Mouse (Mus musculus): Measurements from ENCODE around the gene Gmeb2.

Gene Gmeb2

GRCm38 (mm10) chr2:181231171-181231570, 56.7 kb downstream of the Gmeb2 start:
- no peak for DNase-seq (ENCODE audit: inconsistent age in 2 of 2, low spot score in 1 of 2)

DNA sequence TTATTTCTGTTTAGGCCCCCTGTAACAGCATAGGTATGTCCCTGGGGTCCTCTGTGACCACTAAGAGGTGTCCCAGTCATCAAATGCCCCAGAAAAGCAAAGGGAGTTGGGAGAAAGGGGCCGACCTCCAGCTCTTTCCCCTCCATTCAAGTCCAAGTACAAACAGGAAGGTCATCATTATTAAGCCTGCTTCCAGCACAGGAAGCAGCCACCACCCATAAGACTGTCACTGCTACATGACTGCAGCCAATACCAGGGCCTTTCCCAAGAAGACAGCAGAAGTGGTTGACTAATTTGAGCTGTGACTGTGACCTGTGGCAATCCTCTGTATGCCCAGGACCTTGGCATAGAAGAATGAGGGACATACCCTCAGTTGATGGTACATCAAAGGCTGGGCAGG, 59.5 kb downstream of the Gmeb2 start:
- no peak for DNase-seq (ENCODE audit: inconsistent age in 2 of 2, low spot score in 1 of 2)

- DNase-seq (ENCODE audit: inconsistent age in 2 of 2, low spot score in 1 of 2): no peak
Observed at GRCm38 (mm10) chr2:181227122-181227521, 60.7 kb downstream of the Gmeb2 start.

GRCm38 (mm10) chr2:181224994-181225393, 62.8 kb downstream of the Gmeb2 start:
- DNase-seq (ENCODE audit: inconsistent age in 2 of 2, low spot score in 1 of 2): no peak

GRCm38 (mm10) chr2:181220361-181220760, 67.5 kb downstream of the Gmeb2 start:
- peak; percentile 32 to 62 for DNase-seq (ENCODE audit: inconsistent age in 2 of 2, low spot score in 1 of 2)

- peak; percentile 85 to 93 for DNase-seq (ENCODE audit: inconsistent age in 2 of 2, low spot score in 1 of 2)
Observed at GRCm38 (mm10) chr2:181219538-181220216, 68.2 kb downstream of the Gmeb2 start, which contains the start of gene Fndc11. Gene Fndc11 (plus strand): TSS chr2:181220013.

DNA sequence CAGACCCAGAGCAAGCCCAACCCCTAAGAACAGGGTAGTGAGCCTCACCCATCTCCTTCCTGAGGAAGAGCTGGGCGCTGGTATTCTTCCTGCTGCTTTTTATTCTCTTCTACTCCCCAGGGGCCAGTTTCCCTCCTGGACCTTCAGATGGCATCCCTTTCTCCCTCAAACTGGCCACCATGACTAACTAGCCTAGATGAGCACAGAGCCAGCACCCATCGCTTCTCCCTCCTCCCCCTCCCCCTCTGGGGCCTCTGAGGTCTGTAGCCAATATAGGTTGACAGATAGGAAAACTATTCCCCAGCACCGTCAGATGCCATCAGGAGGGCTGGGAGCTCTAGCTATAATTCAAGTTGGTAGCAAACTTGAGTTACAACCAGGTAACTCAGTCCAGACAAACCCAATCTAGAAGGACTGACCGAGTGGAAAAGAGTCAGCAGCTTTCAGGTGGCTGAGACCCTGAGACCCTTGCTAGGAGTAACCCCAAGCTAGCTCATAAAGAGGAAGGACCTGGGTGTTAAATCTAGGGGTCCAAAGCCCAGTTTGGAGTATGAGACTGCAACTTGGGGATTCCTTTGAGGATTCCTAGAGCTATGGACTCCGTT, 68.9 kb downstream of the Gmeb2 start:
- peak in 1 of 2 experiments; percentile 50 for DNase-seq (ENCODE audit: inconsistent age in 2 of 2, low spot score in 1 of 2)

GRCm38 (mm10) chr2:181216037-181216436, 71.8 kb downstream of the Gmeb2 start:
- no peak for DNase-seq (ENCODE audit: inconsistent age in 2 of 2, low spot score in 1 of 2)

- DNase-seq (ENCODE audit: inconsistent age in 2 of 2, low spot score in 1 of 2): peak; percentile 48 to 75
Observed at GRCm38 (mm10) chr2:181213021-181213445, 74.8 kb downstream of the Gmeb2 start, which contains the start of gene Srms. Gene Srms (minus strand): TSS chr2:181213185.

DNA sequence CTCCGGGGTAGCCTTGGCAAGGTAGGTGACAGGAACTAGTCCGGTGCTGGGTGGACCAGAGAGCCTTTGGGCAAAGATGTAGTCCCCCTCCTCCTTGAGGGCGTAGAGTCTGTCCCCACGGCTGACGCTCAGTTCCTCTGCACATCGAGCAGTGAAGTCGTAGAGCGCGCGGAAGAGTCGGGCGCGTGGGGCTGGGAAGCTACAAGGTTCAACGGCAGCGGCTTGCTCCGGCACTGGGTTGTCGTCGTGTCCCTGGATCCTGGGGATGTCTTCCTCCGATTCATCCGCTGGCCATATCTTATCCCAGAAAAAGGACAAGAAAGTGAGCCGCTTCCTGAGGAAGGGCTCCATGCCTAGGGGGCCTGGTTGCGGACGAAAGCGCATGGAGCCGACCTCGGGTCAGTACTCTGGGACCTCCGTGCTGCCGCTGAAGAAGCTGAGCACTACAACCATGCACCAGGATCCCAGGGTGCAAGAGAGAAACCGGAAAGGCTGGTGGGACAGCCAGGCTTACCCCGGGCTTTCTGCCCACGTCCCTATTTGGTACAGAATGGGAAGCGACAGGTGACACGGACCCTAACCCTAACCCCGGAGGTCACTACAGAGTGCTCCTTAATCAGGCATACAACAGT, 75.3 kb downstream of the Gmeb2 start:
- DNase-seq (ENCODE audit: inconsistent age in 2 of 2, low spot score in 1 of 2): peak in 1 of 2 experiments; percentile 60

DNA sequence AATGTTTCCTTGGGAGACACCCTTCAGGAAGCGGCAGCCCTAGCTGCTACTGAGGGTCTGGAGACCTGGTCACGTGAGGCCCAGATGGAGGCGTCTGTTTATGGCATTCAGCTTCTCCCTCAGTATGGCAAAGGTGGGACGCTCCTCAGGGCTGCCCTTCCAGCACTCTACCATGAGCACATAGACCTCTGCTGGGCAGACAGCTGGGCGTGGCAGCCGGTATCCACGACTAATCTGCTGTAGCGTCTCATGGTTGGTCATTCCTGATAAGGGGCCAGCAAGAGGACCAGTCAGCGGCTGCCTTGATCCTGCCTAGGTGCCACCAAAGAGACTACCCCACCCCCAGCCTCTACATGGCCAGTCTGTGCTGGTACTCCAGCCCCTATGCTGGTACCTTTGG, 81.7 kb downstream of the Gmeb2 start:
- no peak for DNase-seq (ENCODE audit: inconsistent age in 2 of 2, low spot score in 1 of 2)

- DNase-seq (ENCODE audit: inconsistent age in 2 of 2, low spot score in 1 of 2): no peak
Observed at GRCm38 (mm10) chr2:181205678-181206077, 82.2 kb downstream of the Gmeb2 start.

DNA sequence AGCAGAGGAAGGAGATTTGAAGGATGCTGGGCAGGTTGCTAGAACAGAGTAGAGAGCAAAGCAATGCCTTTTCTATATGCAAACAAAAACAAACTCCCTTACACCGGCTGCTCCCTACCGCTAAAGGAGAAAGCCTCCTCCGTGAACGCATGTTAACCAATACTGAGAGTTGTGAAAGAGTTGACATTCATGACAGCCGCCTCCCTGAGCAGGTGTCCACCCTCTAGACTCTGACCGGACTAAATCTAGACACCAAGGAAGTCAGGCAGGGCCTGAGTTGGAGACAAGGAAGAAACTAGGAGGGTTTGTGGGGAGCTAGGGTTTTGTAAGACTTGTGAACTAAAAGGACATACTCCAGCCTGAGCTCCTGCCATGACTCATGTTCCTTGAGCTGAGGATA, 84.9 kb downstream of the Gmeb2 start:
- no peak for DNase-seq (ENCODE audit: inconsistent age in 2 of 2, low spot score in 1 of 2)

DNA sequence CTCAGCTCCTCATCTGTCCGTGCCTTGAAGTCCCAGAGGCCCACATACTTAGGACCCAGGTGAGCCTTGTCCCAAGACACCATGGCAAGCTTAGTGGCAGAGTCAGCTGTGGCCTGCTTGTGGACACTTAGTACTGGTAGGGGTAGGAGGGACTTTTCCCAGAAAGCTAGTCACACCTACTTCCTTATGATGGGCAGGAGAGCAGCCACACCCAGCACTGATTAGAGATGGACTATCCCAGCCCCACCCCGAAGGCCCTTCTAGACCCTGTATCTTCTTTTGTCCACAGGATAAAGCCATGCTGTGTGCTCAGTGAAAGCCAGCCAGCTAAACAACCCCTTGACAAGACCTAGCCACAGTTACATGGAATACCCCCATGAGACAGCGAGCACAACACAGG, 85.4 kb downstream of the Gmeb2 start, which contains the start of gene Ptk6:
Gene Ptk6 (minus strand): TSS at position 368 of the 400 bp plus-strand sequence.
- no peak for DNase-seq (ENCODE audit: inconsistent age in 2 of 2, low spot score in 1 of 2)

DNA sequence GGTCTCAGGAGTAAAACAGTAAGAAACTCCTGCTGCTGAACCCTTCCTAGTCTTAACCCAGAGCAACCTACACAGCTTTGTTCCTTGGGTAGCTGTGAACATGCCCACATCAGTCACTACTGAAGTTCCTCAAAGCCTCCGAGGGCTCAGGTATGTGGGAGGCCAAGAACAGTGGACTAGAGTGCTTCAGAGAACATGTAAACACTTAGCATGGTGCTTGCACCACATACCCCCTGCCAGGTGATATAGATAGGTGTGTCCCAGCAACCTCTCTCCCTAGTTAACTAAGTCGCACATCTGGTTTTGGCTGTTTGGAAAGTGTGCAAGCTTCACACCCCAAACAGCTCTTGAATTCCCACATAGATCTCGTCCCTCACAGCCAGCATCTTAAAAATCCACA, 86.2 kb downstream of the Gmeb2 start:
- DNase-seq (ENCODE audit: inconsistent age in 2 of 2, low spot score in 1 of 2): no peak

Measured in adrenal gland, adult (tissue).